Mouse (Mus musculus) gastrocnemius, adult 2 months (tissue): Measurements from ENCODE around the gene Sec16a. TPM values are rescaled to one million over a fixed set of nuclear protein-coding genes. Genes with fewer than 3 reads are reported as not detected.

ENCODE experiments used
- DNase-seq: peaks from one replicate; pipeline ENCODE4 v3.0.0; 2022
- H3K27ac ChIP-seq: fragments of 200-600 bp; 2 replicates; pipeline ENCODE4 v1.8.1; 2022; ENCODE audit warnings: mild to moderate bottlenecking
- H3K4me3 ChIP-seq: fragments of 200-600 bp; 2 replicates; pipeline ENCODE4 v1.8.1; 2022; ENCODE audit warnings: mild to moderate bottlenecking, moderate library complexity
- CTCF ChIP-seq: fragments of 200-600 bp; IDR thresholded peaks from 2 replicates; pipeline ENCODE4 v1.8.1; 2022; ENCODE audit warnings: antibody characterized with exemption, mild to moderate bottlenecking, moderate library complexity
- intact Hi-C: fragments of 180-260 bp; cut with DNase I; formaldehyde crosslinking; loops from one replicate; pipeline ENCODE4 v1.15.1; 2025
- long read RNA-seq, 2 experiments: library from polyadenylated mRNA; stranded (forward); transcript quantifications; one replicate each; pipeline ENCODE4 v2.0.0; 2021
- total RNA-seq, 2 experiments: library from RNA; stranded (reverse); gene quantifications; 2 replicates each; pipeline ENCODE4 v1.2.3; 2021

Gene Sec16a
- 10 to 100 TPM; 27.2 to 30.4 TPM for total RNA-seq
- long read RNA-seq, experiment 1, full-length matches to known transcripts, result 7 of 29 reads
- long read RNA-seq, experiment 1, partial matches to known transcripts, result 13 of 29 reads
- long read RNA-seq, experiment 1, other reads (novel, unspliced or antisense), result 9 of 29 reads
- long read RNA-seq, experiment 2, full-length matches to known transcripts, result 1 of 26 reads
- long read RNA-seq, experiment 2, partial matches to known transcripts, result 16 of 26 reads
- long read RNA-seq, experiment 2, other reads (novel, unspliced or antisense), result 9 of 26 reads

GRCm38 (mm10) chr2:26444946-26445665, at the start of gene Sec16a:
TSS of gene Sec16a (minus strand) at chr2:26445216.
- intact Hi-C loops, result loop anchor here (5.0 kb wide), 2 partner anchors 38 to 457 kb away; partner anchors contain the start of genes Inpp5e and Surf6
- DNase-seq, result peak; percentile 100
- TF ChIP-seq CTCF, result peak; percentile 23; the same call in 1 of the 2 replicates
- Histone ChIP-seq H3K4me3 (peak within 1 kb of the TSS; percentile 96), H3K27ac (peak within 1 kb of the TSS; percentile 99)

- DNase-seq, result peak; percentile 58
- intact Hi-C loops, result loop anchor here (5.0 kb wide), 1 partner anchor 53 kb away; no protein-coding TSS in a partner anchor
Observed at GRCm38 (mm10) chr2:26494396-26494795, 49.4 kb upstream of the Sec16a start.

GRCm38 (mm10) chr2:26493021-26493781, 48.2 kb upstream of the Sec16a start:
- no peak for TF ChIP-seq CTCF
- intact Hi-C loops, result loop anchor here (5.0 kb wide), 1 partner anchor 54 kb away; no protein-coding TSS in a partner anchor
- Histone ChIP-seq H3K27ac (peak overlapping the region; percentile 82), H3K4me3 (peak overlapping the region; percentile 46)
- no peak for DNase-seq

More at GRCm38 (mm10) chr2:26494396-26494795, 49.4 kb upstream of the Sec16a start:
- no peak for TF ChIP-seq CTCF
- Histone ChIP-seq H3K27ac (peak overlapping the region; percentile 91), H3K4me3 (peak overlapping the region; percentile 46)

GRCm38 (mm10) chr2:26490760-26491301, 45.8 kb upstream of the Sec16a start:
- DNase-seq, result no peak
- peak overlapping the region; percentile 82 for H3K27ac ChIP-seq
- peak overlapping the region; percentile 48 for H3K4me3 ChIP-seq
- no peak for TF ChIP-seq CTCF
- intact Hi-C loops, result loop anchor here (5.0 kb wide), 1 partner anchor 56 kb away; no protein-coding TSS in a partner anchor

GRCm38 (mm10) chr2:26488535-26489135, 43.6 kb upstream of the Sec16a start:
- peak overlapping the region; percentile 46 for H3K4me3 ChIP-seq
- TF ChIP-seq CTCF, result no peak
- H3K27ac ChIP-seq, result peak overlapping the region; percentile 82
- intact Hi-C loops, result no loop called here
- no peak for DNase-seq

GRCm38 (mm10) chr2:26487322-26488021, 42.5 kb upstream of the Sec16a start:
- Histone ChIP-seq H3K27ac (peak overlapping the region; percentile 82), H3K4me3 (peak overlapping the region; percentile 46)
- intact Hi-C loops, result no loop called here
- no peak; the same call in 1 of the 2 replicates for TF ChIP-seq CTCF
- peak; percentile 76 for DNase-seq

- no peak for DNase-seq
- H3K27ac ChIP-seq, result peak overlapping the region; percentile 82
- intact Hi-C loops, result no loop called here
- H3K4me3 ChIP-seq, result peak overlapping the region; percentile 46
- no peak for TF ChIP-seq CTCF
Observed at GRCm38 (mm10) chr2:26486835-26487321, 41.9 kb upstream of the Sec16a start.

GRCm38 (mm10) chr2:26486264-26486810, 41.3 kb upstream of the Sec16a start:
- H3K27ac ChIP-seq, result peak overlapping the region; percentile 82
- intact Hi-C loops, result no loop called here
- H3K4me3 ChIP-seq, result peak overlapping the region; percentile 28; the same call in 1 of the 2 replicates
- no peak for TF ChIP-seq CTCF
- no peak for DNase-seq

GRCm38 (mm10) chr2:26485710-26486109, 40.7 kb upstream of the Sec16a start:
- TF ChIP-seq CTCF, result no peak
- Histone ChIP-seq H3K27ac (peak overlapping the region; percentile 82), H3K4me3 (no peak overlapping the region)
- no peak for DNase-seq
- intact Hi-C loops, result no loop called here

- intact Hi-C loops, result no loop called here
- TF ChIP-seq CTCF, result no peak
- H3K27ac ChIP-seq, result peak overlapping the region; percentile 82
- H3K4me3 ChIP-seq, result no peak overlapping the region
- DNase-seq, result no peak
Observed at GRCm38 (mm10) chr2:26485278-26485677, 40.3 kb upstream of the Sec16a start.

GRCm38 (mm10) chr2:26484169-26484568, 39.2 kb upstream of the Sec16a start:
- Histone ChIP-seq H3K4me3 (no peak overlapping the region), H3K27ac (peak overlapping the region; percentile 62)
- TF ChIP-seq CTCF, result no peak
- intact Hi-C loops, result no loop called here
- DNase-seq, result no peak
